8 mouse cellular contexts compared by ENCODE assay signal in the genomic region with DNA sequence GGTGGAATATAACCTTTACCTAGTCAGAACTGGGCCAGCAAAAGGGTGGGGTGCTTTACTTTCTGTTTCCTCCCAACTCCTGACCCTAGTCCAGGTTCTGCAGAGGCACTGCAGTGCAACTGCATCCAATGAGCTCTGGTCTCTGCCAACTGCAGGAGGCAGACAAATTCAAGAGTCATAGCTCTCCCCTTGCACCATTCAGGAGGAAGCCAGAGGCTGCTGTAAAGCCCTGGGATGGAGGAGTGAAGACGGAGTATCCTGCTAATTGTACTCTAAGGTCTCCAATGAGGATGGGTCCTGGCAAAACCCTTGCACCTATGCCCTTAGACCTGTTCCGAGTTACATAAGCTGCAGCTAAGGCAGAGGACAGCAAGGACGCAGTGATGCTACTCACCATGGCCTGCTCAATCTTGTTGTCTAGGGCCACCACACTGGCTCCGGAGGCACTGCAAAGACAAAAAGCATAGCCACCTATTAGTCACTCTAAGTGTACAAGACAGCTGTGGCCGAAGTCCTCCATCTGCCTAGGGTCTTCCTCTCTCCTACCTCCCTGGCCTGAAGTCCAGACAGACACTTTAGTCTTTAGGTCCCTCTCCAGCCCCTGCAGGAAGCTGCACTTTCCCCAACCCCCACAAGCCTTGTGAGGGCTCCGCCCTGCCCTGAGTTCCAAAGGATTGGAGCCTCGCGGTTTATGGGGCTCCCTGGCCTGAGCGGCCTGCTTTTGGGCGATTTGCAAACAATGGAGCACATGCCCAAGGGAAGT. TPM values are rescaled to one million over a fixed set of nuclear protein-coding genes. Genes with fewer than 3 reads are reported as not detected.
DNase-seq lines count a peak whose midpoint lies in the region; ATAC-seq and TF ChIP-seq lines count a peak whose summit lies in the region.

No protein-coding gene starts in this region.

- H3K4me3 ChIP-seq in ES-E14 (ENCODE audit: insufficient read depth in 1 of 2, low read depth in 1 of 2, low read length in 2 of 2, poor library complexity in 1 of 2, severe bottlenecking in 1 of 2), result peak overlapping the region; percentile 64 to 67
- peak overlapping the region; percentile 60 for H3K4me3 ChIP-seq in heart, embryonic 11.5 days (ENCODE audit: low read depth, low read length)

- H3K27ac ChIP-seq in ES-E14 (ENCODE audit: insufficient read depth, low read depth, low read length, poor library complexity, severe bottlenecking), result no peak overlapping the region
- peak overlapping the region; percentile 89 for H3K27ac ChIP-seq in heart, embryonic 11.5 days (ENCODE audit: low read depth, low read length)

- in situ Hi-C loops in ES-E14 (cut with MboI; ENCODE audit: low sequenced_read_pairs in 2 of 2, unreplicated experiment in 2 of 2), result no loop called here

- H3K27me3 ChIP-seq in heart, embryonic 11.5 days (ENCODE audit: control insufficient read depth, insufficient read depth, low read length), result no peaks in the 10 kb centered on the region

- DNase-seq in A20 (ENCODE audit: low read depth, low spot score) (peak; percentile 45), ES-E14 (ENCODE audit: low read depth, low spot score) (no peak)
- peak; percentile 50 for DNase-seq in embryo, embryonic 10.5 days (ENCODE audit: low spot score)
- peak; percentile 16 to 67 for DNase-seq in kidney, postnatal 25 days
- peak; percentile 40 to 55 for DNase-seq in lung, postnatal 4 days
- DNase-seq in spleen, postnatal 4 days (ENCODE audit: low spot score in 2 of 2), result peak; percentile 18 to 68
- DNase-seq in layer of hippocampus, postnatal 36 days, result no peak

- H3K9ac ChIP-seq in ES-E14 (ENCODE audit: insufficient read depth, low read depth, low read length, poor library complexity, severe bottlenecking), result peak overlapping the region; percentile 73
- peak overlapping the region; percentile 77 for H3K9ac ChIP-seq in heart, embryonic 11.5 days (ENCODE audit: low read depth, low read length)

- H3K4me1 ChIP-seq in ES-E14 (ENCODE audit: control insufficient read depth in 2 of 2, insufficient read depth in 2 of 2, low read length in 2 of 2, poor library complexity in 1 of 2), result peaks cover 0 to 4% of the 10 kb centered on the region in 2 experiments; a peak in 1 of 4 replicates
- peaks cover 7% of the 10 kb centered on the region; the same call in 1 of the 2 replicates for H3K4me1 ChIP-seq in heart, embryonic 11.5 days (ENCODE audit: control insufficient read depth, insufficient read depth, low read length)

- 20% methylated on average over 10 of the region's 10 CpGs for WGBS in heart, embryonic 11.5 days (ENCODE audit: insufficient replicate concordance)

- H3K9me3 ChIP-seq in ES-E14 (ENCODE audit: control insufficient read depth, insufficient read depth, low read depth, low read length), result no peaks in the 10 kb centered on the region
- H3K9me3 ChIP-seq in heart, embryonic 11.5 days (replicated peaks; ENCODE audit: control insufficient read depth, low read length), result no peaks in the 10 kb centered on the region

- ATAC-seq in heart, embryonic 11.5 days (replicated peaks; ENCODE audit: insufficient number of reproducible peaks, low FRiP score, low TSS enrichment), result no peak; the same call in 1 of the 2 replicates

- no peaks in the 10 kb centered on the region; the same call in 1 of the 2 replicates for H3K36me3 ChIP-seq in ES-E14 (ENCODE audit: control insufficient read depth, insufficient read depth, low read length, poor library complexity, severe bottlenecking)
- no peaks in the 10 kb centered on the region for H3K36me3 ChIP-seq in heart, embryonic 11.5 days (ENCODE audit: control insufficient read depth, insufficient read depth, low read length)

- H3K4me2 ChIP-seq in heart, embryonic 11.5 days, result peak overlapping the region; percentile 70

TF ChIP-seq in ES-E14, 5 proteins besides CTCF, POLR2A, EP300 and RAD21:
- no peak for TF ChIP-seq HCFC1 (IDR thresholded peaks at IDR 0.05; ENCODE audit: borderline replicate concordance, insufficient read depth, low read length)
- TF ChIP-seq CHD2 (IDR thresholded peaks at IDR 0.05; ENCODE audit: low read depth, low read length), result no peak
- TF ChIP-seq ZNF384 (IDR thresholded peaks at IDR 0.05; ENCODE audit: low read depth, low read length), result no peak
- TF ChIP-seq ZC3H11A (IDR thresholded peaks at IDR 0.05; ENCODE audit: borderline replicate concordance, low read depth, low read length), result no peak
- TF ChIP-seq MAFK (IDR thresholded peaks at IDR 0.05; ENCODE audit: insufficient read depth, low read depth, low read length), result no peak

RNA-seq across cellular contexts. Expression of gene Tsc22d3, which starts 58.6 kb away (rescaled TPM):
- total RNA-seq in ES-E14 (2012; rRNA removed), result 2.5 and 3.5 TPM in 2 replicates
- polyA plus RNA-seq in heart, embryonic 11.5 days (2014; fragmentation: Nextera tagmentation; extraction: Ambion mirVana), result 184 and 203 TPM in 2 replicates
- total RNA-seq in layer of hippocampus, postnatal 36 days (2021), result 100 to 1,000 TPM in 1 of 2 experiments, 10 to 100 TPM in 1; 96.2 to 138 TPM

Comparison
In these comparisons a context has a peak if more than half of its experiments do, and no peak if none do; other contexts are left out.
1. DNase-seq: peak in A20 (single experiment), embryo, embryonic 10.5 days (single experiment), kidney, postnatal 25 days (2 of 2), lung, postnatal 4 days (2 of 2) and spleen, postnatal 4 days (2 of 2); none in ES-E14 (single experiment) and layer of hippocampus, postnatal 36 days (0 of 2).
2. RNA of gene Tsc22d3, which starts 58.6 kb away (total RNA-seq): 96.2 to 138 TPM in layer of hippocampus, postnatal 36 days; 2.5 to 3.5 TPM in ES-E14; every median in the first group is over 10 times any median in the second.